Mouse (Mus musculus) inflammation-experienced regulatory T-cells, adult 6 months (primary cell): ENCODE results near the gene Btbd10. TPM values are rescaled to one million over a fixed set of nuclear protein-coding genes. Genes with fewer than 3 reads are reported as not detected.

Source experiments
- ATAC-seq: one replicate; pipeline ENCODE4 v1.8.0; 2017
- polyA plus RNA-seq, 3 experiments: library from polyadenylated mRNA; unstranded; fragments of 100-300 nt; shearing (Covaris generic); gene quantifications; one replicate each; pipeline ENCODE4 v1.2.1; 2017

Btbd10 gene
- polyA plus RNA-seq, result 10 to 100 TPM in 2 of 3 experiments, 1 to 10 TPM in 1; 9.5 to 16.7 (median 11.5) TPM

DNA sequence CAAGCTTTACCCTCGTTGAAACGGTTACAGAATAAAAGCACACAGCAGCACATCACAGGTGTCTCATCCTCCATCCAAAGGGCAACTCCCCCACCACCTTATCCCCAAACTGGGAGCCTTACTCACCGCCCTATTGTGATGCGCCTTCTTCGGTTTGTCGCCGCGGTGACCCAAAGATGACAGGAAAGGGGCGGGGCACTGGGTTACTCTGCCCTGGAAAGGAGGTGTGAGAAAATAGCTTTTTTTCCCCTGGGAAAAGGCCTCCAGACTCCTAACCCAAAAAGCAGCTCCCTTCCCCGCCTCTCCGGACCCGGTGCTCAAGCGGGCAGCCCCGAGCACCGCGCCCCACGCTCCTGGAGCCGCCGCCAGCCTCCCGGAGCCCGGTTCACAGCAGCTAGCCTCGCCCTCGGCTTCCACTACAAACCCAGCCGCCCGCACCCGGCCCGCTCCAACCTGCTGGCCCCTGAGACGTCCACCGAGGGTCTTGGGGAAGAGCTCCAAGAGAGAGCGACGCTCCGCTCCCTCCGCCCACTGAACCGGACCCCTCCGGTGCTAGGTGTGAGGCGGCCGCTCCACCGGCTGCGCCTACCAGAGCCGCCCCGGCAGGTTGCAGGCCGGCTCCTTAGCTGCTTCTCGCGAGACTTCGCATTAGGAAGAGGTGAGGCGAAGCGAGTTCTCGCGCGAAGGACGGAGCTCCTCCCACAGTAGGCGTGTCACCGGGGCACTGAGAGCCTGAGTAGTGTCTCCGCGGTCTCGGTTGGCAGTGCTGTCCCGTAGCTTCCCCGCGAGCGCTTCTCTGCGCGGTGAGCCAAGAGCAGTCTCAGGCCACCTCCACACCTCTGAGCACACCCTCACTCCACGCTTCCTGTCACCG lies at the start of gene Btbd10:
TSS of gene Btbd10 (minus strand) at position 647 of the 874 bp plus-strand sequence.
- peak; percentile 94 for ATAC-seq

DNA sequence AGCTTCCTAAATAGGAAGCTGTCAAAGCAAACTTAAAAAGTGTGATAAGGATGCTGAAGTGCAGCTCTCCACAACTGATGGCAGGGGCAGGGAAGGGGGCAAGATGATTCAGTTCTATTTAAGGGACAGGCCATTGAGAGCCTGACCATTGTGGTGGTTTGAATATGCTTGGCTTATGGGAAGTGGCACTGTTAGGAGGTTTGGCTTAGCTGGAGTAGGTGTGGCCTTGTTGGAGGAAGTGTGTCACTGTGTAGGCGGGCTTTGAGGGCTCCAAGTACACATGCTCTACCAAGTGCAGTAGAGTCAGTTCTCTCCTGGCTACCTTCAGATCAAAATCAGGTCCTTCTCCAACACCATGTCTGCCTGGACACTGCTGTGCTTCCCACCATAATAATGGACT lies 47.3 kb upstream of the Btbd10 start:
- ATAC-seq, result no peak

DNA sequence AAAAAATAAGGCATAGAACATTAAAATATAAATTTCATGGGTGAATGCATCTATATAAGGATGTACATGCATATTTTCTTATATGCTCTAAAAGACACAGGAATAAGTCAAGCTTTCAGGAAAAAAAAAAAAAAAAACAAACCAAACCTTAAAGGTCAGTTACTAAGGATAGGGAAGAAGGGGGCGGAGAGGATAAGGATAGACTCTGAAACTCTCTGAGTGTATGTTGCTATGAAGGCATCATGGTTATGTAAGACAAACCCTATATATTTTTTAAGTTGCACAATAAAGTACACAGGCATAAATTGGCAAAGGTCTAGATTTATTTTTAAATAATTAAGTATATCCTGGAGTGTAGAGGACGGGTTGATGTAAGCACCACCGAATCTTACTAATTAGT lies 46.1 kb upstream of the Btbd10 start:
- no peak for ATAC-seq

DNA sequence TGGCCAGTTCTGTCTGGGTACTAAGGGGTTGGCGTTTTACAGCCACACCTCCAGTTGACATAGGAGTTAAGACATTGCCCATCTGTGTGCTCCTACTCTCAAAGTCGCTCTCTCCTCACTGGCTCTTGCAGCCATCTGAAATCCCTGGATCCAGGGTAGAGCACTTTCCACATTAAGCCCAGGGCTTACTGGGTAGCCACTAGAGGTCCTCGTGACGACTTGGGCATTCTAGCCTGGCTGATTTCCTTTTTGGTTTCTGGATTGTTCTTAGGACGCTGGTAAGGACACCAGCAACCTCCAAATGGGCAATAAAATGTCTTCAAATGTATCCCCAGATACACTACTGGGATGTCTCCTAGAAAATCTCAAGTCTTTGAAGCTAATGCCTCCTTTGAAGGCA lies 39.5 kb upstream of the Btbd10 start:
- ATAC-seq, result no peak

DNA sequence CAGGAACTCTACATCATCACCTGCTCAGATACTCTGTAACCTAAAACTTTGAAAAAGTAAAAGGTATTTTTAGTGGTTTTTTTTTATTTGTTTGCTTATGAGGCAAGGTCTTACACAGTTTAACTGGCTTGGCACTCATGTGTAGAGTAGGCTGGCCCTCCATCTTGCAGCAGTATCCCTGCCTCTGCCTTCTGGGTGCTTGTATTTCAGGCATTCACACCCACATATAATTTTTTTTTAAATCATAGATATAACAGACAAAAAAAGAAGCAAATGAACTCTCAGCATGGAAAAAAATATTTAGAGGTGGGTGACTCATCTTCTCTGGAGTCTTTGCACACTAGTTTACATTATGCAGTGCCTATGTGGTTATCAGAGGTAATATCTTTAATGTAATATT lies 28.9 kb upstream of the Btbd10 start:
- no peak for ATAC-seq

DNA sequence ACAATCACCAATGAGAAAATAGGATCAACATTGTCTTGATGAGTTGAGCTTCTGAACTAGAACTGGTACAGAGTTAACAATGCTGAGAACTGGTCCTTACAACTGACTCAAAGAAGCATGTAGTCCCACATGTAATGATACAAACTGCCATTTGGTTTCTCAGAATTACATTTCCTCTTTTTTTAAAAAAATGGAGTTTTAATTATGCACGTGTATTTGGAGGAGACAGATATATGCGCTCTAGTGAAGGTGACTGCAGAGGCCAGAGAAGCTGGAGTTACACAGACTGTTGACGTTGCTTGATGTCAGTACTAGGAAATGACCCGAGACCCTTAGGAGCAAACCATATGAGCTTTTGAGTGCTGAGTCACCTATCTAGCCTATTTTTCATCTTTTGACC lies 27.5 kb upstream of the Btbd10 start:
- no peak for ATAC-seq

DNA sequence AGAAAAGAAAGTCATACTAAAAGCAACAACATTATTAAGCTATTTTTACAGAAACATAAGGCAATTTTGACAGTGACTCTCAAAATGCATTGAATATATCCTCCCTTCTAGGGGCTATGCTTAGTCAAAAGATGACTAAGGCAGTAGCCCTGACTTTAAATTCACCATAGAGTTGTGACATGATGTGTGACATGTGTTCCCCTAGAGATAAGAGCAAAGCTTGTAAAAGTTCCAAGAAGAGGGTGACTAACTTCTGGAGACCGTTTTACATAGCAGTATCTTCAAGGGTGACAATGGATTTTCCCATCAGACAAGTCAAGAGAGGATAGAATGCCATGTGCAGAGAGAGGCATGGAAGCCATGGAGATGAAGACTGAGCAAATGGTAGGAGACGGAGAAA lies 22.4 kb upstream of the Btbd10 start:
- ATAC-seq, result no peak

DNA sequence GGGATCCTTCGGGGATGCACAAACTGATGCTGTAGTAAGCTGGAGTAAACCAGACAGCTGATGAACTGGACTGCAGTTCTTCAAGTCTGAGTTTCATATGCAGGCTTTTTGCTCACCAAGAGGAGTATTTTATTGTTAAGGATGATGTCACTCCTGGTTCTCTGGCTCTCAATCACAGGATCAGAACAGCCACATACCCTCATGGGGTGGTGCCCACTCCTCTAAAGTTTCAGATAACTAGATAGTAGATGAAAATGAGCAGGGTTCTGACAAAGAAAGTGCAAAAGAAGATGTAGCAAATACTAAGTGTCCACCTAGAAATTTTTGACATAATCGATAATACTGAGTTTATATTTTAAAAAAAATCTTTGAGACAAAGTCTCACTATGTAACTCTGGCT lies 19.3 kb upstream of the Btbd10 start, which contains the start of gene Pth:
TSS of gene Pth (minus strand) at position 101 of the 400 bp plus-strand sequence.
- ATAC-seq, result no peak

DNA sequence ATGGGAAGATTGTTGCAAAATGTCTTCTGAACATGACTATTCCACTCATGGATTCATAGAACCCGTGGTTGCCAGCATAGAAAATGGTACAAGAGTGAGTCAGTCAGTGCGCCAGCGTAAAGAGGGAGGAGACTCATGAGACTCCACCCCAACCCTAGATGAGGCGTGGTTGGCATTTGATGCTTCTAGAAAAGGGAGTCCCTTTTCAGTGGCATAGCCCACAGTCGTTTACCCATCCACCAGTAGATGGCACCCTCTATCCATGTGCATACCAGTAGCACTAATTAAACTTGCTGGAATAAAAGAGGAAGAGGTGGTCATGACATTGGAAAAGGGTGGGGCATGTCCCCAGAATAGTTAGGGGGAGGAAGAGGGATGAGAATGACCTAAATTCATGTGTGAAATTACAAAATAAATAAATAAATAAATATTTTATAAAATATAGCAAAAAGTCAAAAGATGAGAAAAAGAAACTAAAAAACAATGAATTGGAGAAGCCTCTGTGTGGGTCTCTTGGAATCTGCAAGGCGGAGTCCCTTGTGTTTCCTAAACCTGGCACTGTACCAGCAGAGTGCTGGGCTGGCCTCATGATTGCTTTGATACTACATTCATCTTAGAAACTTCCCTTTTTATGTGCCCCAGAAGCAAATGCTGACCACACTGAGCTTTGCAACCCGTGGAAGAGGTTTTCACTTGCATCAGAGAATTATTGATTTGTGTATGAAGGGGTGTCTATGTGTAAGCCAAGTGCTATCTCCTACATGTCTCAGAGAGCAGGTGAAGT lies 8.9 kb upstream of the Btbd10 start:
- ATAC-seq, result peak; percentile 99

DNA sequence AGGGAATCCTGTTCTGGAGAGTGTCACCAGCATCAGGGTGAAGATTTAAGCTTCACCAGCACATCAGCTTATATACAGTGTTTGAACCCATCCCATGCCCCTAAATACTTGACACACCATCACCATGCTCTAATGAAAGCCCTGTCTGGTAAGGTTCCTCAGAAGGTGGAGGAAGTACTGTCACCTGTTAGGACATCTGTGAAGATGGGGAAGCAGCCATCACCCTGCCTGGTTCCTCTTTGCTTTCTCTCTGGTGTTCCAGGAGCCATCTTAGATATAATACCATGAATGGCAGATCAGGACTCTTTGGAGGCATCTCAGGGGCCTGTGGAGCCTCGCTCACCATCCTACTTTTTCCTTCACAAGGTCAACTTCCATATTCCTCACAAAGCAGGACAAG lies 3.5 kb upstream of the Btbd10 start:
- ATAC-seq, result no peak

DNA sequence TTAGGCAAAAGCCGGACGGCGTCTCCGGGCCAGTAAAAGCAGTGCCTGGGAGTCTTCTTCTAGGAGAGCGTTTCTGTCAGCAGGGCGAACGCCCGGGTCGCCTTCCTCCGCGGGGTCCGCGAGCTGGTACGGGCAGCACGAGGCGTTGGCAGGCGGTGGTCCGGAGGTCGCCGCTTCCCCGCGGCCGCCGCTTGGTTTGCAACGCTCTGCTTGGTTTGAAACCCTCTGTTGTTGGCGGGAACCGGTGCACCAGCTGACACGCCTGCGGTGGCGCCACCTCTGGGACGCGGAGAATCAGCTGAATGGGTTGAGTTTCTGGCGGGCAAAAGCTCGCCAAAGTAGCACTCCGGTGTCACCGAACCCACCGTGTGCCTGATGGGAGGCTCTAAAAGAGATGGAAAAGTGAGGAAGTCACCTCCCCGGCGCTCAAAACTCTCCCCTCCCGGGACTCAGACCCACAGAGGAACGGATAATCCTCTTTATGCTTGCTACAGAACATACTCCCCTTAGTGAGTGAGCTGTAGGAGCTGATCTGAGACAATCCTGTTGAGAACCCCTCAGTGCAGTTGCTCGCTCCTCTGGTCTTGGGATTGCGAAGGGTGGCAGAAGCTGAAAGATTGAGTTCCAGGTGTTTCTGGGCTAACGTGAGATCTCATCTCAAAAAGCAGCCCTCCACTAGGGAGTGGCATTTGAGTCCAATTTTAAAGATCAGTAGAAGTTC lies 588 bp upstream of the Btbd10 start:
- ATAC-seq, result peak; percentile 63

DNA sequence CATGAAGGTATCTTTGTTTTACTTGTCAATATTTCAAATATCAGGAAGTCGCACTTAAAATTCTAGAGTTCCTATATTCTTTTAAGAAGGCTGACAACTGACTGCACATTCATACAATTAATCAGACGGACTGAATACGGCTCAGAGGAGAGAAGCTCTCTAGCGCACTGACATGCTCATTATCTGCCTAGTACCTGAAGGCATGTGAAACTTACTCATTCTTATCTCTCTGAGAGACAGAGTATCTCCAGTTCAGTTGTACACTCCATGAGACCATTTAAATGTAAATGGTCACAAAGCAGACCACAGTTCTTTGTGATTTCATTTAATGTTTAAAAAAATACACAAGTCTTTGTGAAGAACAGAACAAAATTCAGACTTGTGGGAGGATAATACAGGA lies 1.8 kb downstream of the Btbd10 start:
- ATAC-seq, result no peak

DNA sequence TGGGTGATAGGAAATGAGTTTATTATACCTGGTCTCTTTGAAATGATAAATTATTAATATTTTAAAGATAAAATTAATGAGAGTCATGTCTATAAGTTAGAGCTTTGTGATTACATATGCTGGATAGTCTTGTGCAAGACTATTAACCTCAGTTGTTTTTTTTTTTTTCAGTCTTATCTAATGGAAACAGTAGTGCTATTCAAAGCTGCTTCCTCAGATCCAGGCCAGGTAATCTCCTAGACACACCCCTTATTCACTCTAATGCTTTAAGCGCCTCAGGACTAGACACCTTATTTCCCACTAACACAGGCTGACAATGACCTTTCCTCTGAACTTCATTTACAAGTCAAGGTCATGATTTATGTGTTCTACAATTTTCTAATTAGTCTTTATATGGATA lies 20.1 kb downstream of the Btbd10 start:
- ATAC-seq, result no peak

DNA sequence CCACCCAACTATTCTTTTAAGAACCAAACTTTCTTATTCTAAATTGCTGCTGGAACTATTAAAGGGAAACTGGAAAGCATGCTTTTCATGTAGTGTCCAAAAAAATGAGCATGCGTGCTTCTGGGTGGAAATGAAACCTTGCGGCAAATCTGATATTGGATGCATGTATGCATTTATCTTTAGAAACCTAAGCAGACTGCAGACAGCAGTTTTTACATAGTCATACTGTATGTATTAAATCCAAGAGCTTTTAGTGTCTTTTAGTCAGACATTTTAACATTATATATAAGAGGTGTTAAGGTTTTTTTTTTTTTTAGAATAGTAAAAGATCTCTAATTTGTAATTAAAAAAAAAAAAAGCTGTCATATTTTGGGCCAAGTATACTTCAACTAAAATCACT lies 21.5 kb downstream of the Btbd10 start:
- no peak for ATAC-seq

DNA sequence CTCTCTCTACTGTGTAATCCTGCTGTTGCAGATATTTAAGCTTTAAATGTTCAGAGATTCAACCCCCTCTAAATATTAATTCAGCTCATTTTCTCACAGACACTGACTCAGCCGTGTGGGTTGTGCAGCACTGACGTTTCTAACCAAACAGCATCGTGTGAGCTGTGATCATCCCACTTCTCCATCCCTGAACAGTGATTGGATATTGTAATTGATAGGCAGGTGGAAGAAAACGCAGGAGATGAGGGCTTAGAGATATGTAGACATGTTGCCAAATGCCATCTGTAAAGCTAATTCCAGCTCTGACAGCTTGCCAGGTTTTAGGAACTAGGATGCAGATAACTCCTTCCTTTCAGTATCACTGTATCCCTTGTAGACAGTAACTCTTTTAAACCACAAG lies 21.9 kb downstream of the Btbd10 start:
- ATAC-seq, result no peak

DNA sequence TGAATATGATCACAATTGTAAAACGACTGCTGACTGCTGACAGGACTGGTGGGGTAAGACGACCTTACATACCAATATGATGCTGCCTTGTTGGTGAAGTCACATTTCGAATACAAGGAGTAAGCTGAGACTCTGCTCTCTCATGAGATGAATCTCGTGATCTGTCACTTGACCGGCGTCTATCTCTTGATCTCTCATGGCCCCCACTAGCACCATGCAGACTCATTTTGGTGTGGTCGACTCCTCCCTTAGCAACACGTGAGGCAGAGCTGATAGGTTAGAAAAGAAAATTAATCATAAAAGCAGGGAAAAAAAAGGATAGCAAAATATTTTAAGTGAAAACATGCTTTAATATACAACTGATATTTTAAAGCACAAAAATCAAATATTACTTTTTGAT lies 33.9 kb downstream of the Btbd10 start:
- no peak for ATAC-seq

DNA sequence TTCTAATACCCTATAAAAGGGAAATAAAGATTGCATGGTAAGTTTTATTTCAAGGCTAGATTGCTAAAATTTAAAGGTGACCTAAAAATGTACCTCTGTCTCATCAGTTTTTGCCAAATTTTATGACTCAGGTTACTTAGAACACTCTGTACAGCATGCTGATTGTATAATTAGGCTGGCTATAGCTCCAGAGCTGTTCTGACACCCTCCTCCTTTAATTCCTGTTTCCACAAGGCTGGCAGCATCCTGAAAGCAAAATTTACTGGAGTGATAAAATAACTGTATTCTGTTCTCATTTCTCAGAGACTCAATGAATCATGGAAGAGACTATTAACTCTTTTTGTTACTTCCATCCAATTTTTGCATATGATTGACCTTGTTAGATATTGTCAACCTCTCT lies 35.2 kb downstream of the Btbd10 start:
- ATAC-seq, result no peak

DNA sequence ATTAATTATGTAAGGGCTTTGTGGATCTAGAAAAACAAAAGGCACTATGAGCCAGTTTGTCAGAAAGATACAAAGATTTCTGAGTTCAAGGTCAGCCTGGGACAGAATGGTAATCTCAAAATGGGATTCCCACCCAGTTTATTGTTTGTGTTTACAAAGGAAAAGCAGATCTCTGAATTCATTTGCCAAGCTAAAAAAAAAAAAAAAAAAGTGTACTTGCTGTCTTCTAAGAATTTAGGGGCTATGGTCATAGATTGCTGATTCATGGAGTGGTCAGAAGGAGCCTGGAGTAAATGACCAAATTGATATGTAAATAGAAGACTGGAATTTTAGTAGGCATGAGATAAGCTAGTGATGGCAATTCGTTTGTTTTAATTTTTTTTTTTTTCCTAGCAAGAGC lies 49.1 kb downstream of the Btbd10 start:
- ATAC-seq, result no peak

DNA sequence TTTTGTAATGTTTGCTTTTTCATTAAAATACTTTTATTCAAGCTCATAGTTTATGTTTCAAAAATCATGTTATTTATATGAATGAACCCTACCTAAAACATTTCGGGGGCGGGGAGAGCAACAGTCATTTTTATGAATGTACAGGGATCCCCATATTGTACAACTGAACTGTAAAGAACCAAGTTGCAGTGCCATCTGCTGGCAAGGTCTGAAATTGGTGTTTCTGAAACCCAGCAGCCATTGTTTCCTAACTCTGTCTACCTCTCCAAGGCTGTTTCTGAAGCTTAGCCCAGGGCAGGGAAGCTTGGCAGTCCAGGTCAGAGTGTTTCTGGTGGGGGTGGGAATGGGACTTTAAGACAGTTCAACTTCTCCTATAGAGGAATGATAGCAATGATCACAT lies 57.4 kb downstream of the Btbd10 start:
- peak; percentile 77 for ATAC-seq

DNA sequence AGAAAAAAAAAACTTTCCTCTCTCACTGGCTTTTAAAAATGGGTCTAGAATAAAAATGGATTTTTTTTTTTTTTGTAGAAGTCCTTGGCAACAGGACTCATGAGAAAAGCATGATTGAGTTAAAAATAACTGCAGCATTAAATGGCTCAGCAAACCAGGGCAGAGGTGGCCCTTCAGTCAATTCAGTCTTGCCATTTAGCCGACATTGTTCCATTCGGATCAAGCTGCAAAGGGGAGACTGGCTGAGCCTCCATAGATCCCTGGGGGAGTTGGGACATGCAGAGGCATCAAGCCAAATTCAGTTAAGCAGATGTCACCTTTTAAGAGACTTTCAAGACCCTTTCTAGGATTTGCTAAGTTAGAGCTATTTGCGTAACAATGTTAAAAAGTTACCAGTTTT lies 59.1 kb downstream of the Btbd10 start:
- no peak for ATAC-seq

DNA sequence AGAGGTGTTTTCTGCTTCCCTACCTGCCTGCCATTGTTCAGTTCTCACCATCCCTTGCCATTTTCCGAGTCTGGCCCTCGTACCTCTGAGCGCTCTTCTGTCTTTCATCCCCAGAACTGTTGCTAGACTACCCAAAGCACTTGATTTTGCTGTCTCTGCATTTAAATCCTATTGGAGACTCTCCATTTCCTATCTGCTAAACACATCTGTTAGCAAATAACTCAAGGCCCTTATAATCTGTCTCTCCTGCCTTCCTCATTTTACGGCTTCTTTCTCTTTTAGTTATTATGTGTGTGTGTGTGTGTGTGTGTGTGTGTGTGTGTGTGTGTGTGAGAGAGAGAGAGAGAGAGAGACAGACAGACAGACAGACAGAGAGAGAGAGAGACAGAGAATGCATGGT lies 71.4 kb downstream of the Btbd10 start:
- ATAC-seq, result no peak

DNA sequence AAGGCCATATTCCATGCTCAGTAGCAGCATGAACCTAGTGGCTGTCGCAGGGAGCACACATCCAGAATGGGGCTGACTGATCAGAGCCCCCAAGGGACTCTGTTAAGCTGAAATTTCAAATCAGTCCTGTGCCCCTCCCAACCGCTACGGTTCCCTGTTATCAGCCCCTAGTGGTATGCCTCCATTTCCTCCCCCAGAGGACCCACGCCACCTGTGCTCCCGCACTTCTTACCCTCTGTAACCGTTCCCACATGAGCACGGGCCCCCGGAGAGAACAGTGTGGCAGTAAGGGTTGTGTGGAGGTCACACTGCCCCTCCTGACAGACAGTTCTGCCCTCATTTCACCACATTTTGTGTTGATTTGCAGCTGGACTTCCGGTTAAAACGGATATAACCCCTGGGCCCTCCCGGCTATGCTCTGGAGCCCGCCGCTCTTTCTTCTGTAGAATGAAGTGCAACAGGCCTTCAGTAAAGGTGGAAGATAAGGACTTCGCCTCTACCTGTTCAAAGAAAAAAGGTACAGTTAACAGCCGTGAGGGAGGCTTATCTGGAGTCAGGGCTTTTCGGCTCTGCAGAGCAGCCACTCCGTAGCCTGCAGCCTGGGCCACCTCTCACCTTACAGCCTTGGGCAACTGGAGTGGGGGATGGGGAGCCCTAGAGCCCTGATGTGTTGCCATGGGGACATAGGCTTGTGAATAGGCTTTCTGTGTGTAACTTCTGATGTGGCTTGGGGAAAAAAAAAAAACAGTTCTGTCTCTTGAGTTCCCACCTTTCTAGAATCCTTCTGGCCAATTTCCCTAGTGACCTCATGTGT lies 73.9 kb downstream of the Btbd10 start:
- ATAC-seq, result peak; percentile 41
